Mouse (Mus musculus) adrenal gland, postnatal 25 days (tissue): ENCODE data around the gene Srek1ip1. TPM values are rescaled to one million over a fixed set of nuclear protein-coding genes. Genes with fewer than 3 reads are reported as not detected.

Experiments
- DNase-seq: peaks from one replicate; pipeline ENCODE4 v3.0.0; 2021; ENCODE audit warnings: mixed read lengths
- long read RNA-seq: library from polyadenylated mRNA; stranded (forward); transcript quantifications from one replicate; pipeline ENCODE4 v2.0.0, GENCODE M21; 2021
- total RNA-seq: library from RNA; stranded (reverse); gene quantifications from 2 replicates; pipeline ENCODE4 v1.2.3, GENCODE M21; 2021

The Srek1ip1 gene
- 20.8 and 22.8 TPM in 2 replicates for total RNA-seq
- long read RNA-seq, transcript Srek1ip1-201 (5 exons, 2,365 nt) = major isoform, 8 of 10 reads
- long read RNA-seq, partial matches to known transcripts = 1 of 10 reads
- long read RNA-seq, other reads (novel, unspliced or antisense) = 1 of 10 reads

DNA sequence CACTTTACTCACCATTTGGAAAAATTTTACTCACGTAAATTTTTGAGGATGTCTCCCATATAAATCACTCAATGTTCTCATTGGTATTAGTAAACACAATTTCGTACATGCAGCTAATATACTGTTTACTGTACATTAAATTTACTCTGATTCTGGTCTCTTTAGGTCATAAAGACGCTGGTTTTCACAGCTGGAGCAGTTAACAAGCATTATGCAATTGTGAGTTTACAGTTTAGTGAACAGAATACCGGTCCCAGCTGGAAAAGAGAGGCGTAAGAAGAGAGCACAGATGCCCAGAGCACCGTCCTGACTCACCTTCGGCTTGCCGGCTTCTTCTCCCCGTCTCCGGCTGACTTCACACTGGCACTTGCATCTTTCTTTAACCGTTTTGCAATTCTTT lies at the start of gene Srek1ip1:
Gene Srek1ip1, plus strand, starts transcription at position 301 of the 400 bp plus-strand sequence.
- no peak for DNase-seq

GRCm38 (mm10) chr13:104742866-104743265 lies 49.4 kb upstream of the Srek1ip1 start:
- DNase-seq = no peak

GRCm38 (mm10) chr13:104747032-104747431 lies 45.3 kb upstream of the Srek1ip1 start:
- DNase-seq = no peak

- DNase-seq = no peak
Observed at GRCm38 (mm10) chr13:104759381-104759780, 32.9 kb upstream of the Srek1ip1 start.

- DNase-seq = no peak
Observed at GRCm38 (mm10) chr13:104762401-104762800, 29.9 kb upstream of the Srek1ip1 start.

DNA sequence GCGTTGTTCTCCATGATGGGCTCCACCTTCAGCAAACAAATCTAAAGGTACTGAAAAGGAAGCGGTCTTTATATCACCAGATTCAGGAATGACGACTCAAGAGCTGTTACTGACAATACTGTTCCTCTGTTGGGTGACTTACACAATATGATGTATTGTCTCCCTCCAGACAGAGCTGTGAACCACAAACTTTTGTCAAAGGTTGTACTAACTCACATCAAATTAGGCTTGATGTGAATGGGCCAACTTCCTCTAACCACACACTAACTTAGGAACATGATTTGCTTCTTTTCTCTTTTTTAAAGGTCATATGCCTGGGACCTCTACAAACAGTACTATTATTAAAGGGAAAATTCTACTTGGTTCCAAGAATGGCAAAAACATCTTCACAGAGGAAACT lies 29.1 kb upstream of the Srek1ip1 start:
- DNase-seq = no peak

- no peak for DNase-seq
Observed at GRCm38 (mm10) chr13:104779104-104779670, 13.1 kb upstream of the Srek1ip1 start.

- no peak for DNase-seq
Observed at GRCm38 (mm10) chr13:104787260-104787659, 5.0 kb upstream of the Srek1ip1 start.

- DNase-seq = no peak
Observed at GRCm38 (mm10) chr13:104789663-104790062, 2.6 kb upstream of the Srek1ip1 start.

- no peak for DNase-seq
Observed at GRCm38 (mm10) chr13:104794421-104794820, 2.1 kb downstream of the Srek1ip1 start.

GRCm38 (mm10) chr13:104799067-104799466 lies 6.8 kb downstream of the Srek1ip1 start:
- no peak for DNase-seq

GRCm38 (mm10) chr13:104799566-104800182 lies 7.4 kb downstream of the Srek1ip1 start:
- no peak for DNase-seq

- DNase-seq = no peak
Observed at GRCm38 (mm10) chr13:104805681-104806080, 13.4 kb downstream of the Srek1ip1 start.

GRCm38 (mm10) chr13:104816270-104816634 lies 24.0 kb downstream of the Srek1ip1 start:
- no peak for DNase-seq

DNA sequence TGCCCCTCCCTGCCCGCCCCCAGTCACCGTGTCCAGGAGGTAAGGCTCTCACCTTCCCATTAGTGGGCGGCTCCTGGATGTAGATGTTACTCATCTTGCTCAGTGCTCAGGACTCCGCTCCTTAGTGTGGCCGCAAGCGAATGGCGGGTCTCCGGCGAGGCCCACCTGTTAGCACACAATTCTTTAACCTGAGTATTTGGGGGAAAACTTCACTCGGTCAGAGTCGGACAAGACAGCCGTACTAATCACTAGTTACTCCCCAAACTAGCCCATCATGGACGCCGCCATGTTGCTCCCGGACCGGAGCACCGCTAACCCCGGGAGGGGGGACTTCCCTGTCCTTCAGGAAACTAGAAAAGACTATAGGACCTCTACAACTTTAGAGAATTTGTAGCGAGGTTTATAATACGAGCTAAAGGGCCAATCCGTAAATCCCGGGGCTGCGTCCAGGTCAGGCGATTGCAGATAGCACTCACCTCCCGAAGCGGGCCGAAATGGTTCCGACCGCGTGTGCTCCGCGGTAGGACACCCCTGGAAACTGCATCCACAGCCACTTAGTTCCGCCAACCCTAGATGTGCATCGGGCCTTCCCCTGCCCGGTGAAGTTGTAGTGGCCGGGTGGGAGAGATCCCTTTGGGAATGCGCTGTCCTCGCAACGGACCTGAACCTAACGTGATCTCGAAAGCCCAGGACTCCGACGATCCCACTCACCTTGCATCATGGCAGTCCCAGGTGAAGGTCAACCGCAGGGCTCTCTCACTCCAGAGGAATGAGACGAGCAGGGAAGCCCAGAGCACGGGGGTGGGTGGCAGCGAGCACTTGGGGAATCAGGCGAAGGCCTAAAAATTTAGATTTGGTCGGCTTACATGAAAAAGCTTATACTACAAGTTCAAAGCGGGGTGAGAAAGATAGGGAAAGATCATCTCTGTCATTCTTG lies 24.6 kb downstream of the Srek1ip1 start, which contains the start of gene Cwc27:
Gene Cwc27, minus strand, starts transcription at position 508 of the 937 bp plus-strand sequence.
- peak; percentile 74 for DNase-seq

GRCm38 (mm10) chr13:104817696-104818095 lies 25.4 kb downstream of the Srek1ip1 start:
- DNase-seq = no peak

GRCm38 (mm10) chr13:104821192-104821591 lies 28.9 kb downstream of the Srek1ip1 start:
- DNase-seq = no peak

- DNase-seq = no peak
Observed at GRCm38 (mm10) chr13:104821908-104822307, 29.6 kb downstream of the Srek1ip1 start.

GRCm38 (mm10) chr13:104822411-104822838 lies 30.1 kb downstream of the Srek1ip1 start:
- no peak for DNase-seq

DNA sequence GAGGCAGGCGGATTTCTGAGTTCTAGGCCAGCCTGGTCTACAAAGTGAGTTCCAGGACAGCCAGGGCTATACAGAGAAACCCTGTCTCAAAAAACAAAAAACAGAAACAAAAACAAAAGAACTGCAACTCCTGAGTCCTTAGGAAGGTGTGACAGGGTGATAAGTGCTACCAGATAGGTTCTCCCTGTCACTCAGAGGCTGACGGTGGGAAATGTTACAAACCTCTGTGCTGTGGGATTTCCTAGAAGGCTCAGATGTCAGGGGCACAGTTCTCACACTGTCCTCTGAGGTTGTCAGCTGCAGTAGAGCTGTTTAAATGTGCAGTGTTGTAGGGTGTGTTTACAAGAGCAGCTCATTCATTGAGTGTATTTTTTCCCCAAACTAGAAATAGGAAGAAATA lies 33.2 kb downstream of the Srek1ip1 start:
- DNase-seq = no peak

GRCm38 (mm10) chr13:104832811-104833210 lies 40.5 kb downstream of the Srek1ip1 start:
- no peak for DNase-seq

GRCm38 (mm10) chr13:104837628-104838027 lies 45.3 kb downstream of the Srek1ip1 start:
- DNase-seq = no peak

DNA sequence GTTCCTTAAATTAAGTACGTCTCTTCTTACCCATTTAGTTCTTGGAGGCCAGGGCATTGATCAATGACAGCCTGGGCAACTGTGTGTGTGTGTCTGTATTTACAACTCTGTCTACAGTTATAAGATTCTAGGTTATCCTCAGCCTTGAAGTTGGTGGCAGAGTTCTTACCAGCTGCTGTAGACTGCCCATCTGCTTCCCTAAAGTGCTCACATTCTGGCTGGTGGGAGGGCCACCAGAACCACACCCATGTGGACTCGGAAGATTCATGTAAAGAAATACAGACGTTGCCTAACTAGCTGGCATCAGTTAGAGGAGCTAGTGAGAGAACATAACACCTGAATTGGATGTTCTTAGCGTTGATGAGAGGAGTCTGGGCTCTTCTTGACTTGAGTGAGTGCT lies 49.7 kb downstream of the Srek1ip1 start:
- no peak for DNase-seq
